Mouse (Mus musculus) heart, embryonic 12.5 days (tissue): ENCODE measurements around the gene Thbd. TPM values are rescaled to one million over a fixed set of nuclear protein-coding genes. Genes with fewer than 3 reads are reported as not detected.
A peak's percentile ranks its signal among the peaks of the same experiment; 100 is the strongest.

Source experiments
- ATAC-seq: fragments of 200-750 bp; cut with Nextera tagmentation; 2 replicates; pipeline ENCODE4 v1.8.0; 2017; ENCODE audit warnings: moderate TSS enrichment, moderate library complexity; ENCODE audit not compliant: insufficient number of reproducible peaks, low FRiP score
- H3K27ac ChIP-seq: fragments of 300-500 bp; sonication (generic); 2 replicates; pipeline ENCODE4 v1.5.1; 2016; ENCODE audit warnings: mild to moderate bottlenecking, moderate library complexity; ENCODE audit not compliant: poor library complexity, severe bottlenecking
- H3K27me3 ChIP-seq: fragments of 300-500 bp; sonication (generic); replicated peaks from 2 replicates; pipeline ENCODE4 v1.6.1; 2016; ENCODE audit warnings: mild to moderate bottlenecking, moderate library complexity
- H3K36me3 ChIP-seq: fragments of 300-500 bp; sonication (generic); 2 replicates; pipeline ENCODE4 v1.6.1; 2016; ENCODE audit warnings: mild to moderate bottlenecking, moderate library complexity
- H3K4me1 ChIP-seq: fragments of 300-500 bp; sonication (generic); replicated peaks from 2 replicates; pipeline ENCODE4 v1.6.1; 2016; ENCODE audit warnings: mild to moderate bottlenecking
- H3K4me2 ChIP-seq: fragments of 300-500 bp; sonication (generic); 2 replicates; pipeline ENCODE4 v1.6.1; 2016; ENCODE audit warnings: mild to moderate bottlenecking, moderate library complexity
- H3K4me3 ChIP-seq: fragments of 300-500 bp; sonication (generic); 2 replicates; pipeline ENCODE4 v1.5.1; 2016; ENCODE audit warnings: mild to moderate bottlenecking
- H3K9ac ChIP-seq: fragments of 300-500 bp; sonication (generic); 2 replicates; pipeline ENCODE4 v1.6.1; 2016; ENCODE audit warnings: mild to moderate bottlenecking, moderate library complexity
- H3K9me3 ChIP-seq: fragments of 300-500 bp; sonication (generic); replicated peaks from 2 replicates; pipeline ENCODE4 v1.6.1; 2016; ENCODE audit warnings: mild to moderate bottlenecking, moderate library complexity
- WGBS: fragments of 180-500 bp; shearing (Covaris S2); methylation state at CpG from one replicate; pipeline ENCODE4 v1.1.7; 2016; 5-methylcytosine and 5-hydroxymethylcytosine counted together
- polyA plus RNA-seq: library from polyadenylated mRNA; unstranded; fragments of >200 nt; fragmentation: Nextera tagmentation; extraction: Ambion mirVana; gene quantifications from 2 replicates; pipeline ENCODE4 v1.2.1, GENCODE M21; 2016

Gene Thbd
- polyA plus RNA-seq: 13.0 and 14.1 TPM in 2 replicates

GRCm38 (mm10) chr2:148407870-148408760 is at the start of gene Thbd:
Gene Thbd, minus strand, starts transcription at chr2:148408188.
- WGBS: 2% methylated on average over 35 of the region's 35 CpGs
- no peaks in the 10 kb centered on the region for H3K36me3 ChIP-seq
- peaks cover 9% of the 10 kb centered on the region for H3K27me3 ChIP-seq
- peak within 1 kb of the TSS; percentile 36; the same call in 1 of the 2 replicates for H3K27ac ChIP-seq
- ATAC-seq: peak; percentile 69
- H3K4me2 ChIP-seq: peak within 1 kb of the TSS; percentile 89
- H3K9ac ChIP-seq: peak within 1 kb of the TSS; percentile 68
- no peaks in the 10 kb centered on the region for H3K9me3 ChIP-seq
- peaks cover 30% of the 10 kb centered on the region for H3K4me1 ChIP-seq
- H3K4me3 ChIP-seq: peak within 1 kb of the TSS; percentile 50

GRCm38 (mm10) chr2:148455341-148455740 is 47.4 kb upstream of the Thbd start:
- H3K9ac ChIP-seq: no peak overlapping the region
- no peaks in the 10 kb centered on the region for H3K27me3 ChIP-seq
- no peak overlapping the region for H3K27ac ChIP-seq
- H3K4me2 ChIP-seq: no peak overlapping the region
- H3K4me3 ChIP-seq: no peak overlapping the region
- H3K9me3 ChIP-seq: no peaks in the 10 kb centered on the region
- no peaks in the 10 kb centered on the region for H3K36me3 ChIP-seq
- no peaks in the 10 kb centered on the region for H3K4me1 ChIP-seq
- ATAC-seq: no peak

- 76% methylated on average over 4 of the region's 4 CpGs for WGBS
- no peak overlapping the region for H3K4me2 ChIP-seq
- H3K4me1 ChIP-seq: no peaks in the 10 kb centered on the region
- H3K36me3 ChIP-seq: no peaks in the 10 kb centered on the region
- H3K9ac ChIP-seq: no peak overlapping the region
- no peak overlapping the region for H3K4me3 ChIP-seq
- no peak overlapping the region for H3K27ac ChIP-seq
- H3K27me3 ChIP-seq: no peaks in the 10 kb centered on the region
- no peak for ATAC-seq
- H3K9me3 ChIP-seq: no peaks in the 10 kb centered on the region
Observed at GRCm38 (mm10) chr2:148454014-148454542, 46.1 kb upstream of the Thbd start.

GRCm38 (mm10) chr2:148453061-148453460 is 45.1 kb upstream of the Thbd start:
- Histone ChIP-seq H3K27me3 (no peaks in the 10 kb centered on the region), H3K36me3 (no peaks in the 10 kb centered on the region), H3K9ac (no peak overlapping the region), H3K4me2 (no peak overlapping the region), H3K27ac (no peak overlapping the region), H3K4me3 (no peak overlapping the region), H3K4me1 (no peaks in the 10 kb centered on the region), H3K9me3 (no peaks in the 10 kb centered on the region)
- no peak for ATAC-seq
- 84% methylated on average over 3 of the region's 3 CpGs for WGBS

- Histone ChIP-seq H3K4me3 (no peak overlapping the region), H3K27me3 (no peaks in the 10 kb centered on the region), H3K36me3 (no peaks in the 10 kb centered on the region), H3K9me3 (no peaks in the 10 kb centered on the region), H3K4me1 (0 out of 2 replicates have a peak, but pooled peaks cover 2% of the 10 kb centered on the region), H3K9ac (no peak overlapping the region), H3K4me2 (no peak overlapping the region), H3K27ac (no peak overlapping the region)
- no peak for ATAC-seq
- 73% methylated on average over 5 of the region's 5 CpGs for WGBS
Observed at GRCm38 (mm10) chr2:148451498-148451897, 43.5 kb upstream of the Thbd start.

GRCm38 (mm10) chr2:148450616-148451015 is 42.6 kb upstream of the Thbd start:
- no peak overlapping the region for H3K4me3 ChIP-seq
- no peak for ATAC-seq
- H3K4me2 ChIP-seq: no peak overlapping the region
- no peaks in the 10 kb centered on the region for H3K27me3 ChIP-seq
- H3K9me3 ChIP-seq: no peaks in the 10 kb centered on the region
- WGBS: 60% methylated on average over 5 of the region's 5 CpGs
- H3K4me1 ChIP-seq: 0 out of 2 replicates have a peak, but pooled peaks cover 5% of the 10 kb centered on the region
- no peaks in the 10 kb centered on the region for H3K36me3 ChIP-seq
- H3K27ac ChIP-seq: no peak overlapping the region
- no peak overlapping the region for H3K9ac ChIP-seq

- WGBS: 87% methylated on average over 1 of the region's 1 CpGs
- ATAC-seq: no peak
- H3K4me1 ChIP-seq: peaks cover 6% of the 10 kb centered on the region; the same call in 1 of the 2 replicates
Observed at GRCm38 (mm10) chr2:148449659-148450058, 41.7 kb upstream of the Thbd start.

GRCm38 (mm10) chr2:148446446-148446845 is 38.5 kb upstream of the Thbd start:
- Histone ChIP-seq H3K27me3 (no peaks in the 10 kb centered on the region), H3K9ac (no peak overlapping the region), H3K36me3 (no peaks in the 10 kb centered on the region), H3K27ac (no peak overlapping the region), H3K4me1 (peaks cover 22% of the 10 kb centered on the region), H3K9me3 (no peaks in the 10 kb centered on the region), H3K4me3 (no peak overlapping the region), H3K4me2 (no peak overlapping the region)
- ATAC-seq: no peak
- 60% methylated on average over 3 of the region's 3 CpGs for WGBS

More at GRCm38 (mm10) chr2:148449659-148450058, 41.7 kb upstream of the Thbd start:
- no peaks in the 10 kb centered on the region for H3K36me3 ChIP-seq
- H3K27me3 ChIP-seq: no peaks in the 10 kb centered on the region
- H3K4me2 ChIP-seq: no peak overlapping the region
- no peaks in the 10 kb centered on the region for H3K9me3 ChIP-seq
- no peak overlapping the region for H3K27ac ChIP-seq
- H3K4me3 ChIP-seq: no peak overlapping the region
- no peak overlapping the region for H3K9ac ChIP-seq

GRCm38 (mm10) chr2:148445616-148446015 is 37.6 kb upstream of the Thbd start:
- H3K27me3 ChIP-seq: no peaks in the 10 kb centered on the region
- no peak overlapping the region for H3K9ac ChIP-seq
- H3K36me3 ChIP-seq: no peaks in the 10 kb centered on the region
- H3K9me3 ChIP-seq: no peaks in the 10 kb centered on the region
- H3K4me2 ChIP-seq: no peak overlapping the region
- H3K4me1 ChIP-seq: peaks cover 22% of the 10 kb centered on the region
- H3K4me3 ChIP-seq: no peak overlapping the region
- H3K27ac ChIP-seq: no peak overlapping the region
- no peak for ATAC-seq
- WGBS: 84% methylated on average over 1 of the region's 1 CpGs

- H3K9me3 ChIP-seq: no peaks in the 10 kb centered on the region
- peak overlapping the region; percentile 44 for H3K27ac ChIP-seq
- H3K9ac ChIP-seq: no peak overlapping the region
- WGBS: 67% methylated on average over 1 of the region's 1 CpGs
- H3K4me1 ChIP-seq: peaks cover 22% of the 10 kb centered on the region
- H3K36me3 ChIP-seq: no peaks in the 10 kb centered on the region
- no peak overlapping the region for H3K4me2 ChIP-seq
- H3K4me3 ChIP-seq: no peak overlapping the region
- ATAC-seq: no peak
- no peaks in the 10 kb centered on the region for H3K27me3 ChIP-seq
Observed at GRCm38 (mm10) chr2:148444472-148444871, 36.5 kb upstream of the Thbd start.

- Histone ChIP-seq H3K27me3 (no peaks in the 10 kb centered on the region), H3K27ac (peak within 1 kb of the TSS; percentile 87), H3K4me2 (peak within 1 kb of the TSS; percentile 50), H3K4me1 (peaks cover 22% of the 10 kb centered on the region), H3K9me3 (no peaks in the 10 kb centered on the region), H3K9ac (peak within 1 kb of the TSS; percentile 71), H3K36me3 (no peaks in the 10 kb centered on the region), H3K4me3 (peak within 1 kb of the TSS; percentile 46)
- ATAC-seq: peak; percentile 84
- WGBS: 26% methylated on average over 13 of the region's 13 CpGs
Observed at GRCm38 (mm10) chr2:148443249-148443958, 35.4 kb upstream of the Thbd start, which contains the start of gene Cd93. Gene Cd93, minus strand, starts transcription at chr2:148443563.
